In the genomic region with DNA sequence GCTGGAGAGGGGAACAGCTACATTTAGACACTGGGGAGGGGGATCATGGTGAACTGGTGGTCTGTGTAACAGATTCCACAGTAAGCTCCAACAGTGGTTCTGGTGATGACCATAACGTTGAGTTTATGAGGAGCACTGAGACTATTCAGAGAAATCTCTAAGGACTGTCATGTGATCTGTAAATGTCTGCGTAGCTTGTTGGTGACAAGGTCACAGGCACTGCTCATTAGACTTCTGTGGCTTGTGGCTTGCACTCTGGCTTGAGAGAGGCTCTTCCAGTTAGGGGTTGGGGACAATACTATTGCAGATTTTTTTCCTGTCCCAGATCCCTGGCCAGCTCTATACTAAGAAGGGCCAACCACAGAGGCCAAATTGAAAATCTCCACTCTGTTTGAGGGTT, we compare ENCODE assay signal across 20 mouse cellular contexts. TPM values are rescaled to one million over a fixed set of nuclear protein-coding genes. Genes with fewer than 3 reads are reported as not detected.
"Had no signal": no experiment of that assay in that cellular context is flagged by ENCODE, and none has a peak within 500 bp of the region (broad histone marks: within the 10 kb centered on the region; RNA-seq: fewer than 3 reads in every experiment).

No protein-coding gene starts in this region.

- H3K9ac ChIP-seq: liver, embryonic 13.5 days; liver, embryonic 15.5 days; liver, postnatal 0 days; lung, embryonic 15.5 days; midbrain, embryonic 13.5 days; midbrain, embryonic 15.5 days; neural tube, embryonic 12.5 days had no signal

- H3K9me3 ChIP-seq: liver, embryonic 13.5 days; liver, embryonic 15.5 days; lung, embryonic 15.5 days; midbrain, embryonic 13.5 days; midbrain, embryonic 15.5 days; neural tube, embryonic 12.5 days had no signal

- ATAC-seq: liver, postnatal 0 days; lung, postnatal 0 days; midbrain, embryonic 13.5 days; midbrain, embryonic 15.5 days had no signal

- DNase-seq: liver, embryonic 13.5 days; liver, postnatal 0 days; lung, adult 2 months; lung, postnatal 14 days; lung, postnatal 36 days; retina, postnatal 1 day; right cerebral cortex, postnatal 14 days; thymus, adult 18-20 months; thymus, postnatal 14 days; thymus, postnatal 36 days had no signal

- H3K36me3 ChIP-seq: liver, embryonic 13.5 days; liver, embryonic 15.5 days; lung, embryonic 15.5 days; midbrain, embryonic 13.5 days; midbrain, embryonic 15.5 days; neural tube, embryonic 12.5 days had no signal

- H3K4me3 ChIP-seq: liver, embryonic 13.5 days; liver, embryonic 15.5 days; lung, embryonic 15.5 days; midbrain, embryonic 13.5 days; midbrain, embryonic 15.5 days; myocyte; neural tube, embryonic 12.5 days had no signal

- H3K4me1 ChIP-seq: midbrain, embryonic 15.5 days had no signal

- H3K27ac ChIP-seq: liver, embryonic 13.5 days; liver, embryonic 15.5 days; lung, embryonic 15.5 days; macrophage; midbrain, embryonic 13.5 days; midbrain, embryonic 15.5 days; neural tube, embryonic 12.5 days had no signal

- H3K4me2 ChIP-seq: liver, embryonic 13.5 days; liver, embryonic 15.5 days; lung, embryonic 15.5 days; midbrain, embryonic 11.5 days; midbrain, embryonic 13.5 days; midbrain, embryonic 15.5 days; neural tube, embryonic 12.5 days had no signal

RNA-seq across cellular contexts. Expression of gene Runx3, which starts 39.2 kb away (rescaled TPM):
- polyA plus RNA-seq: midbrain, embryonic 11.5 days; midbrain, embryonic 13.5 days; midbrain, embryonic 15.5 days; neural tube, embryonic 14.5 days had no signal
